Mouse (Mus musculus) stomach, postnatal 0 days (tissue): ENCODE measurements at regions not wholly inside any gene's neighbourhood (a gene's known extent, or its start where the extent isn't known, plus 50 kb on each side); places are given as distances from the start of the nearest gene placed in this dataset.

Experiments
- CTCF ChIP-seq: IDR thresholded peaks from 2 replicates; pipeline ENCODE4 v1.5.1; 2016; ENCODE audit warnings: antibody characterized with exemption, low read depth, mild to moderate bottlenecking, moderate library complexity
- EP300 ChIP-seq: optimal IDR thresholded peaks from 2 replicates; pipeline ENCODE3; 2016; ENCODE audit warnings: antibody characterized with exemption

DNA sequence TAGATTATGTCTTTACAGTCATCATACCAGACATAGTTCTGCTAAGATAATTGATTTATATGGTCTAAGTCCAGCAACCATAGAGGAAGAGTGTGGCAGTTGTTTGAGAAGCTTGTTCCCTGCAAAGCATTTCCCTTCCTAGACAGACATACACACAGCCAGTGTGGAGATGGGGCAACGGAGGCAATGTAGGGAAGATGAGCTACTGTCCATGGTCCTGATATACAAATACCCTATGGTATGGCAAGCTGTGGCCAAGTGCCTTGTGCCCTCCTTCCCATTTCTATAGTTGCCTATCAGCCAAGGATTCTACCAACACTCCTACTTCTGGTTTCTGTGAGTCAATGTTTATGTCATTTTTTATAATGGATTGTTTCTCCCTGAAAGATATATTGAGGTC lies 145.6 kb downstream of the Edn1 start:
- TF ChIP-seq CTCF: no peak
- TF ChIP-seq EP300: no peak
